Comparison of ENCODE assay signal across 8 mouse cellular contexts in the genomic region with DNA sequence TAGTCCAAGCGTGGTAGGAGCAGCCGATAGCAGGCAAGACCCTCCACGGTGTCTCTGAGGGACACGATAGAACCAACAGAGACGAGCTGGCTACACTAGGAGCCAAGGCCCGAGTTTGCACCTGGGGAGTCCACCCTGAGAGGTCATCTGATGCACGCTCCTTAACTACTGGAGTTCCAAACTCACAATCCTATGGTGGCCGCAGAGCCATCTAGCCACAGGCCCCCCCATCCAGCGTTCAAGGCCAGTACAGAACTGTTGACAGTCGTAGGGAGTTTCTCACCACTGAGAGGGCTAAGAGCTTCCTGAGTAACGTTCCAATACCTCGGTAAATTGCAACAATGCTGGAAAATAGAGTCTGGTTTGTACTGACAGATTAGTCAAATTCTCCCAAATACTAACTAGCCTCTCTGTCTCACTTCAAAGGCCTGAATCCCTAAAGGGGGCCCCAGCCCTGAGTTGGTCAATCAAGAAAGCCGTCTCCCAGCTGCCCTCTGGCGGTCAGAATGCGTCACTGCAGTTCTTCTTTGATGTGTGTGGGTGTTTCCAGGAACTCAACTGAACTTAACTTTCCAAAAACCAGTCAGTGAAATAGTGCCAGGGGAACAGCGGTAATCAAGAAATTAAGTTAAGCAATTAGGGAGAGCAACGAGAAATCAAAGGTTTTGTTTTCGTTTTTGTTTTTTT. TPM values are rescaled to one million over a fixed set of nuclear protein-coding genes. Genes with fewer than 3 reads are reported as not detected.
DNase-seq lines count a peak whose midpoint lies in the region; ATAC-seq and TF ChIP-seq lines count a peak whose summit lies in the region.
"Had no signal": no experiment of that assay in that cellular context is flagged by ENCODE, and none has a peak within 500 bp of the region (broad histone marks: within the 10 kb centered on the region; RNA-seq: fewer than 3 reads in every experiment).

No protein-coding gene starts in this region.

- no peak overlapping the region for H3K27ac ChIP-seq in layer of hippocampus, adult 2 months
- H3K27ac ChIP-seq in lung, embryonic 16.5 days (ENCODE audit: low read length): no peak overlapping the region
- H3K27ac ChIP-seq: liver, embryonic 15.5 days had no signal

- peaks cover 7% of the 10 kb centered on the region; the same call in 1 of the 2 replicates for H3K4me1 ChIP-seq in lung, embryonic 16.5 days (replicated peaks; ENCODE audit: control insufficient read depth, insufficient read depth, low read length)

- peak; percentile 52 for DNase-seq in MEL-GATA-1-ER (ENCODE audit: extremely low read depth, low read depth)
- DNase-seq in adrenal gland, postnatal 36 days: peak; percentile 84 to 85
- DNase-seq in heart, postnatal 14 days: peak; percentile 81 to 88
- peak; percentile 58 to 84 for DNase-seq in layer of hippocampus, adult 2 months (ENCODE audit: low spot score in 2 of 2)
- DNase-seq in right cerebral cortex, postnatal 14 days: peak; percentile 79

- no peaks in the 10 kb centered on the region for H3K36me3 ChIP-seq in lung, embryonic 16.5 days (ENCODE audit: control insufficient read depth, insufficient read depth, low read length)
- H3K36me3 ChIP-seq: liver, embryonic 15.5 days had no signal

- WGBS in lung, embryonic 16.5 days: 49% methylated on average over 18 of the region's 18 CpGs

- H3K27me3 ChIP-seq in lung, embryonic 16.5 days (ENCODE audit: control insufficient read depth, insufficient read depth, low read depth, low read length): no peaks in the 10 kb centered on the region
- H3K27me3 ChIP-seq: liver, embryonic 15.5 days had no signal

- H3K9ac ChIP-seq in lung, embryonic 16.5 days (ENCODE audit: low read length): no peak overlapping the region
- H3K9ac ChIP-seq: liver, embryonic 15.5 days had no signal

- TF ChIP-seq CTCF in layer of hippocampus, adult 2 months (conservative IDR thresholded peaks at IDR 0.05): peak; percentile 99

- no peaks in the 10 kb centered on the region for H3K9me3 ChIP-seq in lung, embryonic 16.5 days (ENCODE audit: control insufficient read depth, low read length)
- H3K9me3 ChIP-seq: liver, embryonic 15.5 days had no signal

- no peak overlapping the region for H3K4me3 ChIP-seq in layer of hippocampus, adult 2 months
- H3K4me3 ChIP-seq in lung, embryonic 16.5 days (ENCODE audit: low read length): no peak overlapping the region
- H3K4me3 ChIP-seq: liver, embryonic 15.5 days had no signal

- ATAC-seq in erythroblast, adult 5-6 weeks (replicated peaks; ENCODE audit: low FRiP score, poor library complexity, severe bottlenecking): peak; percentile 65; the same call in 1 of the 2 replicates
- peak; percentile 74 for ATAC-seq in lung, embryonic 16.5 days (ENCODE audit: low read depth)

- intact Hi-C loops in heart, postnatal 14 days (cut with DNase I): loop anchor here (1.0 kb wide), 2 partner anchors 302 to 319 kb away; a partner anchor contains a TSS

- H3K4me2 ChIP-seq in lung, embryonic 16.5 days (ENCODE audit: low read depth, low read length): no peak overlapping the region
- H3K4me2 ChIP-seq: liver, embryonic 15.5 days had no signal

RNA-seq across cellular contexts. Expression of a gene that starts 18.2 kb away (rescaled TPM):
- total RNA-seq in adrenal gland, postnatal 36 days (2021): 10 to 100 TPM; 30.4 to 32.8 TPM
- 4.0 and 5.2 TPM in 2 replicates for total RNA-seq in erythroblast, adult 5-6 weeks (2015; ENCODE audit: low replicate concordance)
- 2.1 and 2.5 TPM in 2 replicates for total RNA-seq in erythroblast, adult 5-6 weeks (2017; ENCODE audit: low replicate concordance)
- total RNA-seq in heart, postnatal 14 days (2021): 10 to 100 TPM; 12.3 to 13.7 TPM
- 10 to 100 TPM; 23.9 to 28.0 TPM for total RNA-seq in layer of hippocampus, adult 2 months (2021)
- 23.3 and 26.7 TPM in 2 replicates for polyA plus RNA-seq in lung, embryonic 16.5 days (2015; fragmentation: Nextera tagmentation; extraction: Ambion mirVana)
